Mouse (Mus musculus) thymus, adult 2 months (tissue): ENCODE measurements around the gene Prdx6b.

Experiments used
- CTCF ChIP-seq: fragments of 200-500 bp; IDR thresholded peaks from 2 replicates; pipeline ENCODE4 v1.5.1; 2012; ENCODE audit warnings: mild to moderate bottlenecking, control low read depth, low read length, moderate library complexity, borderline replicate concordance; ENCODE audit not compliant: control insufficient read depth, poor library complexity, insufficient read depth; ENCODE audit errors: extremely low read depth
- POLR2A ChIP-seq: fragments of 200-500 bp; IDR thresholded peaks from 2 replicates; pipeline ENCODE4 v1.6.1; 2012; ENCODE audit warnings: mild to moderate bottlenecking, low read length, control low read depth, moderate library complexity; ENCODE audit not compliant: control insufficient read depth, poor library complexity, insufficient read depth; ENCODE audit errors: extremely low read depth

DNA sequence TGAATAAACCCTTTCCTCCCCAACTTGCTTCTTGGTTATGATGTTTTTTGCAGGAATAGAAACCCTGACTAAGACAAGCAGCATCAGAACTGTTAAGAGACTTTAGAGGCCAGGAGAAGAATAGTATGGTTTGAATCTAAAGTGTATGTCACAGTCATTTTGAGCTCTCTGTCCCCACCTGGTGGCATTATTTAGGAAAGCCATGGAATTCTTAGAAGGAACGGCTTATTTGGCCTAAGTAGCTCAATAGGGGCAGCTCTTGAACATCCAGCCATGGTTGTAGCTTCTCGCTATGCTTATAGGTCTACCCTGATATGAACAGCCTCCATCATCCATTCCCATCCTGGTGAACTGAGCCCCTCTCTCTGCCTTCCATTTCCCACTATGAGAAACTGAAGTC is 17.1 kb upstream of the Prdx6b start:
- TF ChIP-seq CTCF (no peak), POLR2A (no peak)
